Mouse (Mus musculus) myocyte (in vitro differentiated cells): ENCODE measurements around the gene Sbk2.

ENCODE experiments used
- CEBPB ChIP-seq: IDR thresholded peaks from 2 replicates; pipeline ENCODE4 v1.6.1; 2011; ENCODE audit warnings: mild to moderate bottlenecking, moderate library complexity; ENCODE audit not compliant: poor library complexity, insufficient read depth, severe bottlenecking
- E2F4 ChIP-seq: IDR thresholded peaks from one replicate; pipeline ENCODE4 v1.6.1; 2011; ENCODE audit warnings: mild to moderate bottlenecking, control low read depth, moderate library complexity; ENCODE audit not compliant: insufficient read depth
- MAX ChIP-seq: IDR thresholded peaks from one replicate; pipeline ENCODE4 v1.6.1; 2011; ENCODE audit warnings: low read depth, mild to moderate bottlenecking, control low read depth
- MYOG ChIP-seq, 3 experiments: IDR thresholded peaks; one replicate each; pipeline ENCODE4 v1.6.1; 2011; ENCODE audit warnings: control low read depth in 2 of 3, low read depth in 2 of 3, mild to moderate bottlenecking in 2 of 3; ENCODE audit not compliant: insufficient read length in 2 of 3, control insufficient read depth in 1 of 3, insufficient read depth in 1 of 3
- POLR2A ChIP-seq: IDR thresholded peaks from one replicate; pipeline ENCODE4 v1.6.1; 2011; ENCODE audit warnings: low read depth, mild to moderate bottlenecking, control low read depth, moderate library complexity; ENCODE audit not compliant: insufficient read length
- POLR2AphosphoS2 ChIP-seq: IDR thresholded peaks from one replicate; pipeline ENCODE4 v1.6.1; 2011; ENCODE audit warnings: low read depth, control low read depth; ENCODE audit not compliant: insufficient read length
- TCF12 ChIP-seq: IDR thresholded peaks from one replicate; pipeline ENCODE4 v1.6.1; 2011; ENCODE audit warnings: mild to moderate bottlenecking, control low read depth; ENCODE audit not compliant: poor library complexity, insufficient read depth, severe bottlenecking
- USF1 ChIP-seq: IDR thresholded peaks from one replicate; pipeline ENCODE4 v1.6.1; 2011; ENCODE audit warnings: low read depth, mild to moderate bottlenecking, control low read depth, moderate library complexity

DNA sequence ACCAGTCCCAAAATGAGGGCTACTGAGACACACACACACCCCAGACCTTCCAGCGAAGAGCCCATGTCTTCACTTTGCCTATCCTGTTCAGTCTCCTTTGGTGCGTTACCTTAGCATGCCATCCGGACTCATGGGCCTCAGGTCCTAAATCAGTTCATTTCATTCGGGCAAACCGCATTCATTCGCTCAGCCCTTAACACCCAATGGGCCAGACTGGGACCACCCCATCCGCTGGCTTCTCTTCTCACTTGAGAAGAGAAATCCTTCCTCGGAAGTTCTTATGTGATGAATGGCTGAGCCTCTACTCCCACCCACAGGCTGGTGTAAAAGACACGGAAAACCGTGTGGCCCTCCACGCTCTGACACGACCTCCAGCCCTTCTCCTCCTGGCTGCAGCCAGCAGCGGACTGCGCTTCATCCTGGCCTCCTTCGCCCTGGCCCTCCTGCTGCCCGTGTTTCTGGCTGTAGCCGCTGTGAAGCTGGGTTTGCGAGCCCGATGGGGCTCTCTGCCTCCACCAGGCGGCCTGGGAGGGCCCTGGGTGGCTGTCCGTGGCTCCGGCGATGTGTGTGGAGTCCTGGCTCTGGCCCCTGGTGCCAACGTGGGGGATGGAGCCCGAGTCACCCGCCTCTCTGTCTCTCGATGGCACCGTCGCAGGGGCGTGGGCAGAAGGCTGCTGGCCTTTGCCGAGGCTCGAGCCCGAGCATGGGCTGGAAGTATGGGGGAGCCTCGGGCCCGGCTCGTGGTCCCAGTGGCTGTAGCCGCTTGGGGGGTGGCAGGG is 40.4 kb downstream of the Sbk2 start:
- TF ChIP-seq POLR2AphosphoS2 (no peak), MYOG (IDR thresholded peaks at IDR 0.05; ENCODE audit: control insufficient read depth in 1 of 3, insufficient read depth in 1 of 3, insufficient read length in 2 of 3, low read depth in 2 of 3) (peak in 1 of 3 experiments; percentile 18), POLR2A (no peak), CEBPB (no peak), E2F4 (no peak), USF1 (no peak), MAX (no peak), TCF12 (no peak)
